Mouse (Mus musculus) naive thymus-derived CD4-positive, alpha-beta T cell, adult 2 months (primary cell): ENCODE data around the gene Slc17a7.

ENCODE experiments used
- DNase-seq: peaks from one replicate; pipeline ENCODE4 v3.0.0-alpha.2; 2011; ENCODE audit warnings: low read depth

The Slc17a7 gene

DNA sequence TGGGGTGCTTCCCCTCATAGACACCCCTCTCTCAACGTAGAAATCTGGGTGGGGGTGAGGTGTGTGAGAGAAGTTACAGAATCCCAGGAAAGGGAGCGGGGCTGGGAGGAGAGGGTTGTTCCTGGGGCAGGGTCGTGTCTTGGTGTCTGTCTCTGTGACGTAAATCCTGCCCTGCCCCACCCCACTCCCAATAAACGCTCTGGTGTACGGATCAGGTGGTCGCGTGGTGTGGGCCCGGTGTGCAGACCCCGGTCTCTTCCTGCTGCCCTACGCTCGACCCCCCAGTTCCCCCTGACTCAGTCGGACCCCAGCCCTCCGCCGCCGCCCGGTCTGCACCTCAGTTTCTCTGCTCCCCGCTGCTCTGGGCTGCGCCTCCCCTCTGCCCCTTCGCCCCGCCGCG lies 12.2 kb downstream of the Slc17a7 start:
- no peak for DNase-seq

DNA sequence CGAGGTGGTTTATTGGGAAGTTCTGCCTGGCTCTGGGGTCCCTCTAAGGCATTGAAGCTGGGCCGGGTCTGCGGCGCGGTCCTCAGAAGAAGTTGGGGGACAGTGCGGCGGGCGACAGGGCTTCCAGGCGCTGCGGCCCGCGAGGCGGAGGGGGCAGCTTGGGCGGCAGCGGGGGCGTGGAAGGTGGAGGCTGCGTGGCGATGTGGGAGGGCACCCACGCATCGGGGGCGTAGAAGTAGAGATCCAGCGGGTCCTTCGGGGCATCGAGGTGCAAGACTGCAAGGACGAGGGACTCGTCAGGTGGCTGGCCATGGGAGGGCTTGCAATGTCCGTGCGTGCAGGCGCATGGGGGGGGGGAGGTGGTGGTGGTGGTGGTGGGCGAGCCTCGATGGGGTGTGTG lies 12.6 kb downstream of the Slc17a7 start:
- DNase-seq = no peak

DNA sequence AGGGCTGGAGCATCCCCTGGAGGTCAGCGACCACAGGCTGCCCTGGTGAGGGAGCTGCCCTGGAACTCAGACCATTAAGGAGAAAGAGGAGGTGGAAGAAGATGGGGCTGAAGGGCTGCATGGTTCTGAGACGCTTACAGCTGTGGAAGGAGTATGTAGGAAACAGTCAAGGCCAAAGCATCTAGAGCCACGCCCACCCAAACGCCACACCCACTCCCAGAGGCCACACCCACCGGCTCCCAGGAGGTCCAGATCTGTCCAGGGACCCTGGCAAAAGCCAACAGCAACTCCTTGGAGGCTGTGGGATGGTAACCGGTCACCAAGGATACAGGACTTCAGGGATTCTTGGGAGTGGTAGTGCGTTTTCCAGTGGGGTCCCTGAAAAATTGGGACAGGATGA lies 14.8 kb downstream of the Slc17a7 start:
- DNase-seq = no peak

DNA sequence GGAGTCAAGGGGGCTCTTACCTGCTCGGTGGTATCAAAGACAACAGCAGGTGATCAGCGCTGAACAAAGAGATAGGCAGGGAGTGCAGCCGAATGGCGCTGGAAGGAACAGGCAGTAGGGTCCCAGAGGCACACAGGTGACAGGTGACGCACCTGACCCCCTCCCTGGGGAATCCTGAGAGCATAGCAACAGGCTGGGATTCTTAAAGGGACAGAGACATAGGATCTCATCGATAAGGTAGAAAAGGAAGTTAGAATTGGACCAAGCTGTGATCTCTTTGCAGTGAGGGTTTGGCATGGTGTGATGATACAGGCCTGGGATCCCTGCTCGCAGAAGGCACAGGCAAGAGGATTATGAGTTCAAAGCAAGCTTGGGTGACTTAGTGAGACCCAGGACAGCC lies 15.7 kb downstream of the Slc17a7 start, which contains the start of gene Gfy:
TSS of gene Gfy (minus strand) at position 101 of the 400 bp plus-strand sequence.
- no peak for DNase-seq

- DNase-seq = no peak
Measured at GRCm38 (mm10) chr7:45180896-45181477, 17.2 kb downstream of the Slc17a7 start, which contains the start of gene Pth2. Gene Pth2, plus strand, starts transcription at chr7:45180995.

DNA sequence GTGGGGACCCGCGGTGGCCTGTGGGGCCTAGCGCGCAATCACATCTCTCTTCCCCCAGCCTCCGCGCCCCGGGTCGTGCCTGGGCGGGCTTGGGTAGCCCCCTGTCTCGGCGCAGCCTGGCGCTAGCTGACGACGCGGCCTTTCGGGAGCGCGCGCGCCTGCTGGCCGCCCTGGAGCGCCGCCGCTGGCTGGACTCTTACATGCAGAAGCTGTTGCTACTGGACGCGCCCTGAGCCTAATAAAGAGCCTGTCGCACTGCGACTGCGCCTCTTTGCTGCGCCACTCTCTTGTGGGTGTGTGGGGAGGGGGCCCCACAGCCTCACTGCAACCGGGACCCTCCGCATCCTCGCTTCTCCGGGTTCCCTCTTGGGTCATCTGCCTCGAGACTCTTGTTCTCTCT lies 17.8 kb downstream of the Slc17a7 start:
- no peak for DNase-seq

- peak; percentile 84 for DNase-seq
Measured at GRCm38 (mm10) chr7:45182199-45182601, 18.5 kb downstream of the Slc17a7 start.

- DNase-seq = no peak
Measured at GRCm38 (mm10) chr7:45182606-45183005, 18.9 kb downstream of the Slc17a7 start.

- DNase-seq = no peak
Measured at GRCm38 (mm10) chr7:45183672-45184071, 19.9 kb downstream of the Slc17a7 start.

DNA sequence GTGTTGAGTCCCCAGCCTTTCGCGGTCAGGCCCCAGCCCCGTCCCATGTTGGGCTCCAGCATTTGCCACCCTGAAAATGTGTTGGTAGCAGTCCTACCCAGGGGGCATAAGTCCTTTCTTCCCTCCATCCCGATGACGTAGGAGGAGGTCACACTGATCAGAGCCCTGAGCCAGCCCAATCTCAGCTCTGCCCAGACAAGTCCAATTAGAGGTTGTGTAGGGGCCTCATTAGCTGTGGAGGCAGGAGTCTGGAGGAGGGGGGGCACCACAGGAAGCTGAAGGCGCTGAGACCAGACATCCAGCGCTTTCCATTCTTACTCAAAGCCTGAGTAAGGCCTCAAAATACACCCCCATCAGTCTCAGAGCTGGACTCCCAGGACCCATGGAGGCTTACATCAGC lies 22.2 kb downstream of the Slc17a7 start:
- no peak for DNase-seq

DNA sequence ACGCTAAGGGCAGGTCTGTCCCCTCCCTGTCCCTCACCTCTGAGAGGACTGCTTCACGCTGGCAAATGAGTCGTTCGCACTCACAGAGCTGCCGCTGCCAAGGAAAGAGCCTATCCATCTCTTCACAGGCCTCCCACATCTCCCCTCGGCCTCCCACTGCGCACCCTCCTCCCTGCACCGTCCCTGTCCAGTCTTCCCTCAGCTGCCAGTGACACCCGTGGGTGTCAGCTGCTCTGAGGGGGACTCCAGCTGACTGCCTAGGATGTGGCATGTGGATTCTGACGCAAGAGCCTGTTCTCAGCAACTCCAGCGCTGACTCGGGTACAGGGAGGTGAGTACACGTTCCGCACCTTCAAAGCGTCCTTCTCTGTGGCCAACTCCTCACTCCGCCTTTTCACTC lies 25.9 kb downstream of the Slc17a7 start:
- DNase-seq = no peak

- DNase-seq = no peak
Measured at GRCm38 (mm10) chr7:45190186-45190585, 26.4 kb downstream of the Slc17a7 start.

DNA sequence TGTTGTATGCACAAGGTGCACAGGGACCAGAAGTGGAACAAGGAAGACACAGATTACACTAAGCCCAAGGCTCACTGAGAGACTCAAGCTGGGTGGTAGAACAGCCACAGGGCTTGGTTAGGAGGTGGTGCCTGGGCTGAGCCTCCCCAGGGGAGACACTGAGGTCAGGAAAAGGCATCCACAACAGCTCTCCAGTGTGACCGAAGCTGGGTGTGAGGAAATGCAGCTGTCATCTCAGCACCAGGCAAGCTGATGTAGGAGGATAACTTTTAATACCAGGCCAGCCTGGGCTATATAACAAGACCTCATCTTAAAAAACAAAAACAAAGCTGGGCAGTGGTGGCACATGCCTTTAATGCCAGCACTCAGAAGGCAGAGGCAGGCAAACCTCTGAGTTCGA lies 27.4 kb downstream of the Slc17a7 start:
- no peak for DNase-seq

- no peak for DNase-seq
Measured at GRCm38 (mm10) chr7:45191803-45192363, 28.1 kb downstream of the Slc17a7 start.

DNA sequence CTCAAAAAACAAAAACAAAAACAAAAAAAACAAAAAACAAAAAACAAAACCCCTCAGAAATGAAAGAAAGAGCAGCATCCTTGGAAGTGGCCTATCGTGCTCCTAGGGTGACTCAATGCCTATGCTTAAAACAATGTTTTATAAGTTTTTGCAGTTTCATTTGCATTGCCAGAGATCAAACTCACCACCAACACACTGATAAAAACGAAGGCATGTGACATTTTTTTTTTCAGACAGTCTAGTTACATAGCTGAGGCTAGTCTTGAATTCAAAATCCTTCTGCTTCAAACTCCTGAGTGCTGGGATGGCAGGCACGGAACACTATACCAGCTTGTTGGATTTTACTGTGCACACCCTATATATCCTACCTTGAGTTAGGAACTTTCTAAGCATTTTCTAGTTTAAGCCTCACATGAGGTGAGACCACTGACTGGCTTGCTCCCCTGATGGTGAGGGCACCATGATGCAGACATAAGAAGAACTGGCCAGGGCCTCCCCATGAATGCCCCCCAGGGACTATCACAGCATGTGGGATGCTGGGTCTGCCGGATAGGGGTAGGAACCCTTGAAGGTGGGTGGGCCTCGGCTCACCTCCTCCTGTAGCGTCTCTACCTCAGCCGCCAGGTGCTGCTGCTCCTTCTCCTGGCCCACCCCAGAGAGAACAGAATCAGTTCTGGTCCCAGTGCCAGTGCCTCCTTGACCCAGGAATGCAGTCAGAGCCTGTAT lies 29.0 kb downstream of the Slc17a7 start:
- no peak for DNase-seq

GRCm38 (mm10) chr7:45193406-45193805 lies 29.7 kb downstream of the Slc17a7 start:
- DNase-seq = no peak

GRCm38 (mm10) chr7:45193871-45194785 lies 30.4 kb downstream of the Slc17a7 start:
- DNase-seq = no peak

DNA sequence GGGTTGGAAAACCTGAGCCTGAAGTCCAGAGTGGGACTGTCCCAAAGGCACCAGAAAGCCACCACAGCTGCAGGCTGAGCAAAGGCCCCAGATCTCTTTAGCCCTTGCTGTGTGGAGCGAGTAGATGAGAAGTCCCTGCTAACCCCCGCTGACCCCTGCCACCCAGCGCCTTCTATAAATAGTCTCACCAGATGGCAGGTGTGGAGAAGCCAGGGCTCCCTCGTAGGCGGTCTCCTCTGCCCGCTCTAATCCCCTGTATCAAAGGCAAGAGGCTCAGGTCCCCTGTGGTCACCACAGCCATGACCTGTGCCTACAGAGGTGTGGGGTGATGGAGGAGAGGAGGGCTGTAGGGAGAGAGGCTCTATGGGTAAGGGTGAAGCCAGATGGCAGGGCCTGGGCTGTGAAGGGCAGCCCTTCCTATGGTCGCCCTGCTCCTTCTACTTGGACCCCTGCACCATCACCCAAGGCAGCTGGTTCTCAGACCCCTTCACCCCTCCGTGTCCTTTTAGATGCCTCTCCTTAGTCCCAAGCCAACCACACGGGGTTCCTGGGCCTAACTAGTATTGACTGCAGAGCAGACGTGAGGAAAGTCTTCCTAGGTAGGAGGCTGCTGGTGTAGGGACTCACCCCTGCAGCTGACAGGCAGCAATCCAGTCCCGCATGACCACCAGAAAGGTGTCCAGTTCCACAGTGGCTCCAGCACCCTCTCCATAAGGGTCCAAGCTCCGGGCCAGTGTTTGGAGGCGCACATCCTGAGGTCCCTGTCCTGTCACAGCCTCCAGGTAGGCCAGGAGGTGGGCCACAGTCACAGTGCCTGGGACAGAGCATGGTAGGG lies 31.8 kb downstream of the Slc17a7 start:
- DNase-seq = no peak

GRCm38 (mm10) chr7:45196176-45196535 lies 32.4 kb downstream of the Slc17a7 start:
- no peak for DNase-seq

DNA sequence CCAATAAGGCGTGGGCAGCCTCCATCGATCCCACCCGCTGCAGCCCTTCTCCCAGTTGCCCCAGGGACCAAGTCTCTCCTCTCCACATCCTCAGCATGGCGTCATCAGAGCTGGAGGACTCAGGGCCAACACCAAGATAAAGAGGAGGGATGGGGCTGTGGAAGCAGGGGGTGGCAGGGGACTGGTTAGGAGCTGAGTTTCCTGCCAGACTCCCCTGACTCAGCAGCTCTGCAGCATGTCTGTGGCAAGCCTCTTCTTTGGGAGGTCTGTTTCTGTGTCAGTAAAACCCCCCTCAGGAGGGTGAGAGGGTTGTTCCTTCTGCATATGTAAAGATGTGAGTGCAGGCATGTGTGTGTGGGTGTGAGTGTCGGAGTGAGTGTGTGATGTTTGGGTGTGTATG lies 33.2 kb downstream of the Slc17a7 start:
- no peak for DNase-seq

- DNase-seq = no peak
Measured at GRCm38 (mm10) chr7:45198435-45198834, 34.7 kb downstream of the Slc17a7 start.

DNA sequence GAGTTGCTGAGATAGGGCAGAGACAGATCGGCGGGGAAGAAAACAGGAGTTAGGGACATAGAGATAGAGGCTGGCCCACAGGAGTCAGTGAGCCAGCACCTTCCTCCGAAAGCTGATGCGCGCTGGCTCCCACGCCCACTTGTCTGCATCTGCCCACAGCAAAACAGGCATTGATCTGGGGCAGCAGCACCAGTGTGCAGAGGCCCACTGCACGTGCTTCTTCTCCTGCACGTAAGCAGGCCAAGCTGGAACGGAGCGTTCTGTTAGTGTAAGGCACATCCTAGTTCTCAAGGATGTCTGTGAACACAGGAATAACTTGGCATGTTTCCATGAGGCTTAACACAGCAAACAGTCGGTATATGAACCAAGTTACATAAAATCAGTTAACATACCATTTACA lies 35.2 kb downstream of the Slc17a7 start:
- no peak for DNase-seq
